Mouse (Mus musculus): ENCODE data around the gene Eif5b.

- no peak for TF ChIP-seq CTCF (IDR thresholded peaks at IDR 0.05; ENCODE audit: control insufficient read depth, insufficient read depth, insufficient replicate concordance, low read depth, low read length)
- TF ChIP-seq POLR2A (IDR thresholded peaks at IDR 0.05; ENCODE audit: control insufficient read depth, low read depth, low read length), result no peak
Observed at GRCm38 (mm10) chr1:37999552-37999951, 1.7 kb downstream of the Eif5b start.

All from testis, adult 2 months (tissue).